Mouse (Mus musculus) limb, embryonic 11.5 days (tissue): ENCODE results near the gene Olfr285. TPM values are rescaled to one million over a fixed set of nuclear protein-coding genes. Genes with fewer than 3 reads are reported as not detected.

ENCODE experiments used
- polyA plus RNA-seq: library from polyadenylated mRNA; unstranded; fragments of >200 nt; fragmentation: Nextera tagmentation; extraction: Ambion mirVana; gene quantifications from 2 replicates; pipeline ENCODE4 v1.2.1, GENCODE M21; 2014

Gene Olfr285
- polyA plus RNA-seq, 1 experiment from 2014 or later = not detected

Other genes with a start within 250 kb of the Olfr285 start
- 39.7 and 41.8 TPM in 2 replicates for gene Pfkm, start 224.8 kb downstream of the Olfr285 start, polyA plus RNA-seq
- gene Senp1, start 223.6 kb downstream of the Olfr285 start, polyA plus RNA-seq = 50.9 and 57.5 TPM in 2 replicates
- 47.1 and 47.2 TPM in 2 replicates for gene Asb8, start 151.7 kb downstream of the Olfr285 start, polyA plus RNA-seq
- gene Ccdc184, start 150.2 kb downstream of the Olfr285 start, polyA plus RNA-seq = 0.40 and 0.70 TPM in 2 replicates
- not detected in 2 replicates for gene Olfr288, start 121.8 kb downstream of the Olfr285 start, polyA plus RNA-seq
- not detected in 2 replicates for gene Gm44579, start 96.4 kb downstream of the Olfr285 start, polyA plus RNA-seq
- not detected in 2 replicates for gene Olfr287, start 96.3 kb downstream of the Olfr285 start, polyA plus RNA-seq
- not detected in 2 replicates for gene Olfr286, start 82.9 kb downstream of the Olfr285 start, polyA plus RNA-seq
- gene H1fnt, start 60.1 kb downstream of the Olfr285 start, polyA plus RNA-seq = not detected in 2 replicates
- 0.04 and 0.16 TPM in 2 replicates for gene Zfp641, start 21.2 kb downstream of the Olfr285 start, polyA plus RNA-seq
- gene Olfr284, start 23.6 kb upstream of the Olfr285 start, polyA plus RNA-seq = not detected in 2 replicates
- gene Olfr283, start 63.6 kb upstream of the Olfr285 start, polyA plus RNA-seq = not detected in 2 replicates
- gene Olfr282, start 113.9 kb upstream of the Olfr285 start, polyA plus RNA-seq = not detected in 2 replicates
- gene Olfr281, start 135.2 kb upstream of the Olfr285 start, polyA plus RNA-seq = not detected in 2 replicates
- gene OR5BS1P, start 152.5 kb upstream of the Olfr285 start, polyA plus RNA-seq = not detected in 2 replicates
- gene Lalba, start 165.4 kb upstream of the Olfr285 start, polyA plus RNA-seq = 0.34 TPM in 1 of 2 replicates, not detected in the other
- not detected in 2 replicates for gene Olfr279, start 175.0 kb upstream of the Olfr285 start, polyA plus RNA-seq
- gene Kansl2, start 216.9 kb upstream of the Olfr285 start, polyA plus RNA-seq = 152 and 156 TPM in 2 replicates